Mouse (Mus musculus) heart, postnatal 0 days (tissue): ENCODE measurements around the gene Mipol1.

Experiments
- CTCF ChIP-seq: IDR thresholded peaks from 2 replicates; pipeline ENCODE4 v1.5.1; 2016; ENCODE audit warnings: antibody characterized with exemption, control low read depth, low read depth
- EP300 ChIP-seq: IDR thresholded peaks from 2 replicates; pipeline ENCODE4 v1.6.1; 2016; ENCODE audit warnings: antibody characterized with exemption, low read depth

DNA sequence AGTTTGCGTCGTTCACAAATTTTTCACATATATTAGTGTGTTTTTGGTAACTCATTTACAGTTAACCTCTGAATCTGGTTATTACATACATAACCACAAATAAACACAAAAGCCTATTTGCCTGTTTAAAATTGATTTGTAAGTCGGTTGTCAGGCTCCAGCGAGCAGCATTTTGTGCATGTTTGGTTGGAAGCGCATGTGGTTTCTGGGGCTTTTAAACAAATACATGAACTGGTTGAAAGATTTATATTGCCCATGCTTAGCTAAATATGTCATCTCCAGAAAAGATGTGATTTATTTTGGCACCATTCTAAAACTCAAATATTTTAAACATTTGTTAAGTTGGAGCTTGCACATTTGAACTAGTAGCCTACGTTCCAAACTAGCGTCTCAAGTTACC is 270.0 kb downstream of the Mipol1 start:
- TF ChIP-seq CTCF (no peak), EP300 (no peak)
